Mouse (Mus musculus) frontal cortex, adult 2 months (tissue): ENCODE measurements at regions not wholly inside any gene's neighbourhood (a gene's known extent, or its start where the extent isn't known, plus 50 kb on each side); places are given as distances from the start of the nearest gene placed in this dataset.

Source experiments
- DNase-seq, 2 experiments: peaks; one replicate each; pipeline ENCODE4 v3.0.0; 2022; ENCODE audit warnings: low spot score in 1 of 2; ENCODE audit errors: extremely low spot score in 1 of 2

DNA sequence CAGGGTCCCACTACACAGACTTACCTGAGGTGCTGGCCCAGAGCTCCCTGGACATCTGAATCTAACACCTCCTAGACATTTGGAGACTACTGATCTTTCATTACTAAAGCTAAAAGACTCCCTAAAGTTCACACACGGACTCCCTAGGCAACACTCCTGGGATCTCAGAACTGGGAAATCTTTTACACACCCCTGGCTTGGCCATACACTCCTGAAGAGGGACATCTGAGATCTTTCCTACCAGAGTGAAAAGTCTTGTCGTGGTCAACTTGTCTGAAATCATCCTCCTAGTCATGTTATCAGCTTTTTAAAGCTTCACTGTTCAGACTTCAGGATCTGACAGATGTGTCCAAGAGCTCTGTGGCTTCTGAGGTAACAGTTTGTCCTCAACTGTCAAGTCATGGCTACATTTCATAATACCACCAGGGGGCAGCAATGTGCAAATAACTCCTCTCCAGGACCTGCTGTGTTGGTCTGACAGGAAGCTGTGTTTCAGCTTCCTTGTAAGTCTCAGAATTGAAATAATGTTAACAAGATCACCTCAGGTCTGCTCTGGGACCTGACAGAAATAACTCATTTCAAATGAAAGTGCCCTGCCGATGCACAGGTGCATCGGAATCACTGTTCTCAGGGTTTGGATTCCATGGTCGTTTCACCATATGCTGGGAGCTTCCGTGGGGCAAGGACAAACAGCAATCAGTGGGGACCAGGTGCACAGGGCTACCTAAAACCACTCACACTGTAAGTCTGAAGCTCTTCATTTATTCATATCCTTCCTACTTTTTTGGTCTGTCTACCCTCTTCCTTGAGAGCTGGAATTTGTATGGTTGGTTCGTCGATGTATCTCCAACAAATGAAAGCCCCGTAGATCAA is 92.3 kb upstream of the C1qtnf7 start:
- DNase-seq: peak; percentile 60 to 94

DNA sequence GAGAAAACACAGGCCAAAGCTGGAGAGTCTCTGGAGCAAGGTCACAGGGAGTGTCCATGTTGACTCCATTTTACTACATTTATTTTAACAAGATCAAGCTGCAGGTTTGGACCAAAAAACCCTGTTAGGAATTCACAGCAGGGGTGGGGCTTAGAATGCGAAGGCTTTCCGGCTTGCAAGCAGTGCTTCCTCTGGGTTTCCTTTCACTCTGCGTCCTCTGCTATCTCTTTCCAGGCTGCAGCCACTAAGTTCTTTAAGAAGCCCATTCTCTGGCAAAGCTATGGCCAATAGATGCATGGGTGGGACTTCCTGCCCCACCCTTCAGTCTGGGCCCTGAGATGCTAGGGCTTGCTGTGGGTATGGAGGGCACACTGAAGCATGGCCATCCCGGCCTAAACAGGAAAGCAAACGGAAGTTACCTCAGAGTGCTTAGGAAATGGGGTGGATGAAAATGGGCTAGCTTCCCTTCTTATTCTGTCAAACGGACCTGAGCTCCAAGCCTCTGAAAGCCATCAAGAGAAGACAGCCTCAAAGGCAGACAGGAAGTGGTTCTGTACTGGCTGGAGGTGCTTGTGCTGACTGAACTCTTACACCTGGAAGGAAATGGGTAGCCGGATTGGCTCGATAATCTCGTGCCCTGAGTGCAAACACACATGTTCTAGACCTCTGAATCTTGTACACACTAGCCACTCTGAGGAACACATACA is 90.6 kb upstream of the C1qtnf7 start:
- DNase-seq: no peak

DNA sequence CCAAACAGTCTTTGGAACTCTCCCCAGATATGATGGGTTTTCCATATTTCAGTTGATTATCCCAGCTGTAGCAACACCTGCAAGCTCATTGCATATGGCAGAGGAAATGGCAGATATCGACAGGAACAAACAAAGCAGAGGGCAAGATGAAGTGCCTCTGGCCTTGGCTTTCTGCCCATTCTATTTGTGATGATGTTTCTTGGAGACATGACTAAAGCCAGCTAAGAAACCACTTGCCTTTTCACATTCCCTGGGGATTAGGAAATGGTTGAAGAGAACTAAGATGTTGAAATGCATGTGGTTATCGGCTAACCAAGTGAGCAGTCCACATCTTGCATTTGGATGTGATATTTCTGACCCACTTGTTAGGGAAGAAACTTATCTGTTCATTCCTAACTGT is 82.0 kb upstream of the C1qtnf7 start:
- DNase-seq: no peak

DNA sequence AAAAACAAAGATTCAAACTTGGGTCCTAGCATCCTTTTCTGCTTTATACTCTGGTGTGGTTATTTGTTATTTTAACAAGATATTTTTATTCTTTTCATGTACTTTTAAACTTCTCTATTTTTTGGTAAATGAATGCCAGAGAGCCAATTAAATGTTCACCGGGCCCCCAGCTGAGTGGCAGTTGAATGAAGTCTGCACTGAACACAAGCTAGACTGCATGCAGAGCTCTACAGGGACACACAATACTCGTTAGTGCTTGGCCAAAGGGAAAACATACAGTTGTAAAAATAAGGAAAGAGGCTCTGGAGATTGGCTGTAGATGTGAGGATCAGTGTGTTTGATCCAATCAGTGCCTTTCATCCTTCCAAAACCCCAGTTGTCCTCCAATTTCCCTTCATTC is 76.1 kb upstream of the C1qtnf7 start:
- DNase-seq: no peak

DNA sequence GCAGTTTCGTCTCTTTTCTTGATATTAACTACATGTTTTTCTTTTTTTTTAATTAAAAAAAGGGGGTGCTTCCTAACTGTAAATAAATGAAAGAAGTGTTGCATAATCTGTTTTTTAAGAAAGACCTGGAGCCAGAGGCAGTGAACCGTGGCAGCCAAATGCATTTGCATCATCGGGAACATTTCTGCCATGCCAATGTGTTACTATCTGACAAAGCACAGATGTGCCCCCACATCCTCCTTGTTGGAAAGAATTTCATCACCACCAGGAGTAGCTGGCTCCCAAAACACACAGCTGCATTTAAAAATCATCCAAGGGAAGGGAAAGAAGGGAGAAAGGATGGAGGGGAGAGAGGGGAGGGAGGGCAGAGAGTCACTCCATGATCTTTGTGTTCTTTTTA is 74.0 kb upstream of the C1qtnf7 start:
- DNase-seq: no peak

DNA sequence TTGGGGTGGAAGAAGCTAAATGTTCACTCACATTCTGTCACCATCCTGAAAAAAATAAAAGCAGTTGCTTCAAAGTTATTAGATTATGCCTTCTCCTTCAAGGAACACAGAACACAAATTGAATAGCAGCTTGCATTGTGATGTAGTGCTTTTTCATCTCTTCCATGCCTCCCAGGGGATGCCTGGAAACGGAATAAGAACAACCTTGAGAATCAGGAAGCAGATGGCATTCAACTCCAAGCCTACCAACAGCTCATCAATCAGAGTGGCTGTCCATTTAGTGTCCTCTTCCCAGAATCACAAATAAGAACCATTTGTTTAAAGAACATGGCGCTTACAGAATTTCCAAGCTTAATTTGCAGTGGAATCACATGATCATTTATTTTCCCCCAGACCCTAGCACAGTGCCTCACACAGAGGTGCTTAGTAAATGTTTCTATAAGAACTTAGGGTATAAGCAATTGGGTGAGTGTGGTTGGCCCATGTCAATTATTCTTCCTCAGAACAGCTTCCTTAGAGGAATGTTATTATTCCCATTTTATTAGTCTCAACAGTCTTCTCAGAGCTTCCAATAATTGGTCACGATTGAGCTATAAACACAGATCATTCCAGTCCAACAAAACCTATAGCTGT is 70.6 kb upstream of the C1qtnf7 start:
- DNase-seq: no peak

DNA sequence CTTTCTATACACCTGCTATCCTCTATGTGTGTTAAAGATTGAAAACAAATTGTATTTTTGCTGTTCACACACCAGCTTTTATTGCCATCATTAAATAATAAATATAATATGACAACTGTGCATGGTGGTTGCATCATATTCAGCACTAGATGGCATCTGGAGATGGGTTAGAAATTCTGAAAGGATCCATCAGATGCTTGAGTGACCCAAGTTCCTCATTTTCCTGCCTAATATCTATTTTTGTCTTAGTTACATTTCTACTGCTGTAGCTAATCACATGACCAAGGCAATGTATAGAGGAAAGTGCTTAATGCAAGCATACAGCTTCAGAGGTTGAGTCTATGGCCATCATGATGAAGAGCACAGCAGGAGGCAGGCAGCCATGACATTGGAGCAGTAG is 69.7 kb upstream of the C1qtnf7 start:
- DNase-seq: no peak

DNA sequence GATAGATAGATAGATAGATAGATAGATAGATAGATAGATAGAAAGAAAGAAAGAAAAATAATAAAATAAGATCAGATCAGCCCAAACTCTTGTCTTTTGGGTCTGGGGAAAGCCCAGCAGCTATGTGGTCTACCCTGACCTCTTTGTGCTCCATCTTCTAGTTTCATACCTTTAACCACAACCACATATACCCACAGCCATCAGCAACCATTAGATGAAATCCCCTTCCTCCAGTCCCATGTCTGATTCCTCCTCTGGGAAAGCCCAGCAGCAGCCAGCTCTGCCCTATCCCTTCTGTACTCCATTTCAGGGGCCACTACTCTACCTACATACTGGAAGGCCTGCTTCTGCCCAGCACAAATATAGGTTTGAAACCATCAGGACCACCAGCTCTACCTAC is 69.0 kb upstream of the C1qtnf7 start:
- no peak for DNase-seq

DNA sequence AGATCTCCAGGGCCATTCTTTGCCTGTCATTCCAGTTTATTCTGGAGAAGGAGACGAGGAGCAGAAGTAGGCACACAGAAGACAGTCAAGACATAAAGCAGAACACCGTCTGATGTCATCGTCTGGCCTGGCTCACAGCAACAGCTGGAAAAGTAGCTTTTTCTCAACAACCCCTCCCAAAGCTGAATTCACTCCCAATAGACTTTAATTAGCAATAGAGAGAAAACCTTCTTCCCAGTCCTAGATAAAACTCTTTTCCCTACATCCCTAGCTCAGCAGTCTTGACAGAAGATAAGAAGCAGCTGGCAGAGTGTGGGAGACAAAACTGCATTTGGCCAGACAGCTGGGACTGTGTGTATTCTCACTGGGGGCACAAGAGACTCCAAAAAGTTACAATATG is 59.3 kb upstream of the C1qtnf7 start:
- peak in 1 of 2 experiments; percentile 5 for DNase-seq

DNA sequence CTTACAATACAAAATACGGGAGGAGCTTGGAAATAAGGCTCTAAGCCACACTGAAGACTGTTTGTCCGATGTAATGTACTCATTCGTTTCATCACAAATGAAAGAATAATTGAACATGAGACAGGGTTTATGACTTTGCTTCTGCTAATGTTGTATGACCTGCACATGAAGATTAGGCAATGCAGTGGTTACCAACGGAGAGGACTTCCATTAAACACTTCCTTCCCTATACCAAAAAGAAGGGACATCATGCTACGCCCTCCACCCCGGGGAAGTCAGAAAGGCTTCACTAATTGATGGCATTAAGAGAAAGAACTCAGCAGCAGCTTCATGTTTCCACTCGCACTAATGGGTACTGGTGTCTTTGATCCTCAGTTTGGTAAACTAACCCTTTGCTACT is 57.6 kb upstream of the C1qtnf7 start:
- DNase-seq: no peak

DNA sequence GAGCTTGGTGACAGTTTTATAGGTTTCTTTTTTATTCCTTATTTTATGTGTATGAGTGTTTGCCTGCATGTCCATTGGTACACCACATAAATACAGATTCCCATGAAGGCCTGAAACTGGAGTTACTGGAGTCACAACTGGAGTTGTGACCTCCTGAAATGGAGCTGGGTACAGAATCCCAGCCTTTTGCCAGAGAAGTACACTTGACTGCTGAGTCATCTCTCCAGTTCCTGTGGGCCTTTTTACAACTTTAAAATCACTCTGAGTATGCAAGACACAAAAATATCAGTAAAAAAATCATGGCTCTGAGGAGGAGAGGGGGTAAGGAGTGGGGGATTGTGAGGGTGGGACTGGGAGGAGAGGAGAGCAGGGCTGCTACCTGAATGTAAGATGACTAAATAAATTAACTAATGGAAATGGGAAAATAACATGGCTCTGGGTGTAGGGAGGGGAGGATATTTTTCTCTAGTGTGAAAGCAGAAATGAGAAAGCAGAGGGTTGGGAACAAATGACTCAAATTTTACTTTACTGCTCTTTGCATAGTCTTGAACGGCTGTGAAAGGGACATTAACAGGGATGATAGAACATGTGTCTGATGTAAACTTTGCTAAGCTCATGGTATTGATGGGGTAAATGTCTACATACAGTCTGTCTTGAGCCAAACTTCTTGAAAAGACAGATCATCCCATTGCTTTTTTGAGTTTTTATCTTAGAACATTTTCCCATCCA is 53.2 kb upstream of the C1qtnf7 start:
- DNase-seq: peak in 1 of 2 experiments; percentile 9
